Mouse (Mus musculus): ENCODE results near the gene Snx5. TPM values are rescaled to one million over a fixed set of nuclear protein-coding genes. Genes with fewer than 3 reads are reported as not detected.

The Snx5 gene
- polyA plus RNA-seq, 1 experiment from 2014 or later, result 115 TPM

- no peak overlapping the region for H3K27ac ChIP-seq (ENCODE audit: low read depth, low read length)
- H3K9me3 ChIP-seq (replicated peaks; ENCODE audit: control insufficient read depth, low read length), result no peaks in the 10 kb centered on the region
- 82% methylated on average over 5 of the region's 5 CpGs for WGBS (ENCODE audit: insufficient replicate concordance)
- no peak overlapping the region for H3K9ac ChIP-seq (ENCODE audit: low read depth, low read length)
- no peak for ATAC-seq (replicated peaks; ENCODE audit: insufficient number of reproducible peaks, low FRiP score, low TSS enrichment)
- no peak overlapping the region for H3K4me3 ChIP-seq (ENCODE audit: low read depth, low read length)
- peaks cover 18% of the 10 kb centered on the region for H3K4me1 ChIP-seq (ENCODE audit: control insufficient read depth, insufficient read depth, low read length)
- no peaks in the 10 kb centered on the region for H3K27me3 ChIP-seq (ENCODE audit: control insufficient read depth, insufficient read depth, low read length)
- no peak overlapping the region for H3K4me2 ChIP-seq
- peaks cover 4% of the 10 kb centered on the region for H3K36me3 ChIP-seq (ENCODE audit: control insufficient read depth, insufficient read depth, low read length)
These were observed 6.1 kb downstream of the Snx5 start for GRCm38 (mm10) chr2:144264398-144265119.

DNA sequence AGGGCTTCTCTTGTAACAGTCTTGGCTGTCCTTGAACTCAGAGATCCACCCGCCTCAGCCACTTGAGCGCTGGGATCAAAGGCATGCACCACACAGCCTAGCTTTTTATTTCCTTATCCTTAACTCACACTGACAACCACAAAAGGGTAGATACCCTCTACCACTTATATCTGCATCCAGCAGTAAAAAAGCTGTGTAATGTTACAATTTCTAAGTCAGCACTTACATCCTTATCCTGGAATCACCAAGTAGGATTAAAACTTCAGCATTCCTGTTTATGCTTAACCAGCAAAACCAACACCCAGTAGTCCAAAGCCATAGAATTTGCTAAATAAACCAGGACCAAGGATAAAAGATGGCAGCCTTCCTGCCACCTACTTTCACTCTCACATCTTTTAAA is 7.9 kb downstream of the Snx5 start:
- H3K36me3 ChIP-seq (ENCODE audit: control insufficient read depth, insufficient read depth, low read length), result peaks cover 4% of the 10 kb centered on the region

DNA sequence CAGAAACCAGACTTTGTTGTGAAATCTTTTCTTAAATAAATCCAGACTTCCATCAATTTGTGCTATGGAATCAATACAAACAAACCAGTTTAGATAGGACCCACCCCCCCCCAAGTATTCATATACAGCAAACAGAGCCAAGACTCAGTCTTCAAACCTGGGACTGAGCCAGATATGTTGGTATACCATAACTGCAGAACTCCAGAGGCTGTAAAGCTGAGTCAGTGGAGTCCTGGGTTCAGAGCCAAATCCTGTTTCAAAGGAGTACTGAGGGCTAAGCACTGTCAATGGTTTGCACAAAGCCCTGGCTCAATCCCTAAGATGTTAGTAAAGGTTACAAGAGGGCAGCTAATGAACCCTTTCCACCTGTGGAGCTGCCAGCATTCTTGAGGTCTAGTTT is 20.6 kb downstream of the Snx5 start:
- H3K27ac ChIP-seq (ENCODE audit: low read depth, low read length), result no peak overlapping the region
- H3K4me1 ChIP-seq (ENCODE audit: control insufficient read depth, insufficient read depth, low read length), result 0 out of 2 replicates have a peak, but pooled peaks cover 6% of the 10 kb centered on the region
- ATAC-seq (replicated peaks; ENCODE audit: insufficient number of reproducible peaks, low FRiP score, low TSS enrichment), result no peak
- H3K4me3 ChIP-seq (ENCODE audit: low read depth, low read length), result no peak overlapping the region
- H3K36me3 ChIP-seq (ENCODE audit: control insufficient read depth, insufficient read depth, low read length), result peaks cover 36% of the 10 kb centered on the region
- H3K9ac ChIP-seq (ENCODE audit: low read depth, low read length), result no peak overlapping the region
- H3K9me3 ChIP-seq (replicated peaks; ENCODE audit: control insufficient read depth, low read length), result no peaks in the 10 kb centered on the region
- no peaks in the 10 kb centered on the region for H3K27me3 ChIP-seq (ENCODE audit: control insufficient read depth, insufficient read depth, low read length)
- no peak overlapping the region for H3K4me2 ChIP-seq

More for the DNA sequence above, 7.9 kb downstream of the Snx5 start:
- no peak for ATAC-seq (replicated peaks; ENCODE audit: insufficient number of reproducible peaks, low FRiP score, low TSS enrichment)
- H3K4me1 ChIP-seq (ENCODE audit: control insufficient read depth, insufficient read depth, low read length), result peaks cover 7% of the 10 kb centered on the region; the same call in 1 of the 2 replicates
- 88% methylated on average over 2 of the region's 2 CpGs for WGBS (ENCODE audit: insufficient replicate concordance)
- no peaks in the 10 kb centered on the region for H3K9me3 ChIP-seq (replicated peaks; ENCODE audit: control insufficient read depth, low read length)
- H3K4me2 ChIP-seq, result no peak overlapping the region
- no peak overlapping the region for H3K9ac ChIP-seq (ENCODE audit: low read depth, low read length)
- no peaks in the 10 kb centered on the region for H3K27me3 ChIP-seq (ENCODE audit: control insufficient read depth, insufficient read depth, low read length)
- no peak overlapping the region for H3K27ac ChIP-seq (ENCODE audit: low read depth, low read length)
- no peak overlapping the region for H3K4me3 ChIP-seq (ENCODE audit: low read depth, low read length)

GRCm38 (mm10) chr2:144248613-144249376 is 21.9 kb downstream of the Snx5 start:
- Histone ChIP-seq H3K36me3 (ENCODE audit: control insufficient read depth, insufficient read depth, low read length) (peaks cover 25% of the 10 kb centered on the region), H3K4me3 (ENCODE audit: low read depth, low read length) (no peak overlapping the region), H3K4me1 (ENCODE audit: control insufficient read depth, insufficient read depth, low read length) (0 out of 2 replicates have a peak, but pooled peaks cover 6% of the 10 kb centered on the region), H3K27me3 (ENCODE audit: control insufficient read depth, insufficient read depth, low read length) (no peaks in the 10 kb centered on the region), H3K4me2 (no peak overlapping the region), H3K9me3 (replicated peaks; ENCODE audit: control insufficient read depth, low read length) (no peaks in the 10 kb centered on the region), H3K9ac (ENCODE audit: low read depth, low read length) (no peak overlapping the region), H3K27ac (ENCODE audit: low read depth, low read length) (no peak overlapping the region)
- 44% methylated on average over 4 of the region's 4 CpGs for WGBS (ENCODE audit: insufficient replicate concordance)
- no peak for ATAC-seq (replicated peaks; ENCODE audit: insufficient number of reproducible peaks, low FRiP score, low TSS enrichment)

DNA sequence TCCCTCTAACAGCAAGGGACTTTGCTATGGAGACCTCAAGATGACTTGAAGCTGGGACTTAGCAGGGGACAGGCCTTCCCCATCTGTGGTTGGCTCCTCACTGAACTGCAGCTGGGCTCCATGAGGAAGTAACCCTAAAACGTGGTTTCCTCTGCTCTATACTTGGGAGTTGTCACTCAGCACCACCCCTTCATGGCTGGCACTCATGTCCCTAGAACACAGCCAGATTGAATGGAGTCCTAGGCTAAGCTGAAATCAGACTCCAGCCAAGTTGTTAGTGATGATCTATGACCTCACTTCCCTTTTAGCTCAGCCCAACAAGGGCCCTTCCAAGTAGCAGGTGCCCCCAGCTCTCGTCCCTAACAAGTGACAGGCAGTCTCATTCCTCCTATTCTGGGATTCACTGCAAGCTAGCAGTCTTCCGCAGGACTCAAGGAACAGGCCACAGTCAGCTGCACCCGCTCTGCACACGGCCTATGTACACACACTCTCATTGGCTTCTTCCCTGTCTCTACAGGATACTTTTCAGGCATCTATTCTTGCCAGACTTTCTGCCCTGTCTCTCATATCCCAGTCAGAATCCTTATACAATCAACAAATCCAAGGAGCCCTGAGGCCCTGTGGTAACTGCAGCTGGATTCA is 23.2 kb downstream of the Snx5 start:
- no peak overlapping the region for H3K27ac ChIP-seq (ENCODE audit: low read depth, low read length)
- no peak overlapping the region for H3K9ac ChIP-seq (ENCODE audit: low read depth, low read length)
- no peaks in the 10 kb centered on the region for H3K27me3 ChIP-seq (ENCODE audit: control insufficient read depth, insufficient read depth, low read length)
- H3K4me1 ChIP-seq (ENCODE audit: control insufficient read depth, insufficient read depth, low read length), result 0 out of 2 replicates have a peak, but pooled peaks cover 6% of the 10 kb centered on the region
- WGBS (ENCODE audit: insufficient replicate concordance), result 41% methylated on average over 5 of the region's 5 CpGs
- no peak overlapping the region for H3K4me2 ChIP-seq
- H3K36me3 ChIP-seq (ENCODE audit: control insufficient read depth, insufficient read depth, low read length), result peaks cover 19% of the 10 kb centered on the region
- no peak for ATAC-seq (replicated peaks; ENCODE audit: insufficient number of reproducible peaks, low FRiP score, low TSS enrichment)
- no peak overlapping the region for H3K4me3 ChIP-seq (ENCODE audit: low read depth, low read length)
- no peaks in the 10 kb centered on the region for H3K9me3 ChIP-seq (replicated peaks; ENCODE audit: control insufficient read depth, low read length)

DNA sequence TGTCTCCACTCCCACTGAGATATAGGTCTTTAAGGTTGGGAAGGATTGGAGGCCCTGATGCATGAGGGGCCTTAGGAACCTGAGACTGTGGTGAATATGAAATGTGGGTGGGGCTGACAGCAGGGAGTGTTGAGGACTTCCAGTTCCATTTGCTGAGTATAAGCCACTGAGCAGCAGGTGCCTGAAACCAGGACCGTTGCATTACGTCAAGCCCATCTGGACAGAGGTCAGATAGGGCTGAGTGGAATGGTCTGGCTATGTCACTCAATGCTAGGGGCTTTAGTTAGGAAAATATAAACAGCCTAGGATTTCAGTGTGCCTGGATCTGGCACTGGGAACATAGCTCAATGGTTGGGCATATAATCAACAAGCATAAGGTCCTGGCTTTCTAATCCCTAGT is 24.4 kb downstream of the Snx5 start:
- H3K27ac ChIP-seq (ENCODE audit: low read depth, low read length), result no peak overlapping the region

GRCm38 (mm10) chr2:144245464-144245863 is 25.2 kb downstream of the Snx5 start:
- 70% methylated on average over 7 of the region's 7 CpGs for WGBS (ENCODE audit: insufficient replicate concordance)
- Histone ChIP-seq H3K36me3 (ENCODE audit: control insufficient read depth, insufficient read depth, low read length) (peaks cover 9% of the 10 kb centered on the region), H3K4me2 (no peak overlapping the region), H3K9me3 (replicated peaks; ENCODE audit: control insufficient read depth, low read length) (no peaks in the 10 kb centered on the region), H3K27me3 (ENCODE audit: control insufficient read depth, insufficient read depth, low read length) (no peaks in the 10 kb centered on the region), H3K27ac (ENCODE audit: low read depth, low read length) (no peak overlapping the region), H3K4me1 (ENCODE audit: control insufficient read depth, insufficient read depth, low read length) (0 out of 2 replicates have a peak, but pooled peaks cover 6% of the 10 kb centered on the region), H3K9ac (ENCODE audit: low read depth, low read length) (no peak overlapping the region), H3K4me3 (ENCODE audit: low read depth, low read length) (no peak overlapping the region)
- ATAC-seq (replicated peaks; ENCODE audit: insufficient number of reproducible peaks, low FRiP score, low TSS enrichment), result no peak

More for the DNA sequence above, 24.4 kb downstream of the Snx5 start:
- Histone ChIP-seq H3K27me3 (ENCODE audit: control insufficient read depth, insufficient read depth, low read length) (no peaks in the 10 kb centered on the region), H3K9me3 (replicated peaks; ENCODE audit: control insufficient read depth, low read length) (no peaks in the 10 kb centered on the region), H3K4me1 (ENCODE audit: control insufficient read depth, insufficient read depth, low read length) (0 out of 2 replicates have a peak, but pooled peaks cover 6% of the 10 kb centered on the region), H3K9ac (ENCODE audit: low read depth, low read length) (no peak overlapping the region), H3K4me3 (ENCODE audit: low read depth, low read length) (no peak overlapping the region), H3K36me3 (ENCODE audit: control insufficient read depth, insufficient read depth, low read length) (peaks cover 15% of the 10 kb centered on the region), H3K4me2 (no peak overlapping the region)
- 54% methylated on average over 2 of the region's 2 CpGs for WGBS (ENCODE audit: insufficient replicate concordance)
- ATAC-seq (replicated peaks; ENCODE audit: insufficient number of reproducible peaks, low FRiP score, low TSS enrichment), result 0 out of 2 replicates have a peak, but pooled peaks have one; percentile 43

GRCm38 (mm10) chr2:144240095-144240899 is 30.4 kb downstream of the Snx5 start:
- no peak overlapping the region for H3K4me2 ChIP-seq
- WGBS (ENCODE audit: insufficient replicate concordance), result 67% methylated on average over 3 of the region's 3 CpGs
- no peak overlapping the region for H3K4me3 ChIP-seq (ENCODE audit: low read depth, low read length)
- no peak for ATAC-seq (replicated peaks; ENCODE audit: insufficient number of reproducible peaks, low FRiP score, low TSS enrichment)
- no peaks in the 10 kb centered on the region for H3K27me3 ChIP-seq (ENCODE audit: control insufficient read depth, insufficient read depth, low read length)
- no peaks in the 10 kb centered on the region for H3K36me3 ChIP-seq (ENCODE audit: control insufficient read depth, insufficient read depth, low read length)
- no peak overlapping the region for H3K9ac ChIP-seq (ENCODE audit: low read depth, low read length)
- H3K4me1 ChIP-seq (ENCODE audit: control insufficient read depth, insufficient read depth, low read length), result 0 out of 2 replicates have a peak, but pooled peaks cover under 1% of the 10 kb centered on the region
- H3K9me3 ChIP-seq (replicated peaks; ENCODE audit: control insufficient read depth, low read length), result no peaks in the 10 kb centered on the region
- no peak overlapping the region for H3K27ac ChIP-seq (ENCODE audit: low read depth, low read length)
